Mouse (Mus musculus): ENCODE measurements at regions not wholly inside any gene's neighbourhood (a gene's known extent, or its start where the extent isn't known, plus 50 kb on each side); places are given as distances from the start of the nearest gene placed in this dataset.

DNA sequence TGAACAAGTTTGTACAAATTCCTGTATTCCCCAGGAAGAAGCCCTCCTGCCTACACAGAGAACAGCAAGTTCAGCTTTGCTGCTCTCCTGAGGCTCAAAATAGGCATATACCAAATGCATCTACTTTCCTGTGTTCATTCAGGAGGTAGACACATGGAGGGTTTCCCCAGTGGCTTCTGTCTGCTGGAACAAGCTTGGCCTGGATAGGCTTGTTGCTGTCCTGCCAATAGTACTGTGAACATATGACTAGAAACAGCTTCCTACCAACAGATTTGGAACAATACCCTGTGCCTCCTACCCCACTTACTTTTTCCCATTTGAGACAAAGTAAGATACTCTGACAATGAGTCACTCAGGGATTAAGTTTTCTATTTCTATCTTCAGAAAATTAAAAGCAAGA, 93.8 kb upstream of the Wdpcp start:
- DNase-seq, result no peak

DNA sequence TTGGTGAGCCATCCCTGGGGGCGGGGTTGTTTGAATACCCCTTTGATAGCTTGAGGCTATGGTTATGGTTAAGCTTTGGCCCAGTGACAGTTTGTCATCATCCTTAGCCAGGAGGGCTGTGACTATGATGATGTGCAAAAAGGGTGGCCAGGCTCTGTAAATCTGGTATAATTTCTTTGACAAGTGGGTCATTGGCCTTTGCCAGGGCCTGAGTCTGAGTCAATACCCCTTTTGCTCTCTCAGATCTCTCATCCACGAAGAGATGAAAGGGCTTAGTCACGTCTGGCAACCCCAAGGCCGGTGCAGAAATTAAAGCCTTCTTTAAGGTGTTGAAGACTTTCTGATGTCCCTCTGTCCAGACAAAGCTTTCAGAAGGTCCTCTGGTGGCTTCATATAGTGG, 99.7 kb upstream of the Ugp2 start:
- DNase-seq, result no peak

GRCm38 (mm10) chr11:21468465-21468864, 97.5 kb upstream of the Ugp2 start:
- DNase-seq, result peak in 1 of 2 experiments; percentile 5

DNA sequence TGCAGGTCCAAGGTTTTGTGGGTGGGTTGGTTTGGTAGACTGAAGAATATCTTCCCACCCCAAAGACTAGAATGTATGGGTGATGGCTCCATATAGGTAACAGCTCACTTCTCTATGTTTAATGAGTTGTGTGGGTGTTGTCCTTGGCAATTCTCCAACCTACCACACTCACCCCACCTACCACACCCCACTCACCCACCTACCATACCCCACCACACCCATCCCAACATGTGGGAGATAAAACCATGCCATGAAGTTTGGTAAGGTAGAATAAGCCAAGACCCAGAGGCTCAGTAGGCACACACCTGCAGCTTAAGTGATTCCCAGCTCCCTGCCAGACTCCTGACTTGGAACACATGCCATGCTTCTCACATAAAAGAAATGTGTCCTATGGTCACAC, 89.0 kb upstream of the Ugp2 start:
- no peak for DNase-seq

DNA sequence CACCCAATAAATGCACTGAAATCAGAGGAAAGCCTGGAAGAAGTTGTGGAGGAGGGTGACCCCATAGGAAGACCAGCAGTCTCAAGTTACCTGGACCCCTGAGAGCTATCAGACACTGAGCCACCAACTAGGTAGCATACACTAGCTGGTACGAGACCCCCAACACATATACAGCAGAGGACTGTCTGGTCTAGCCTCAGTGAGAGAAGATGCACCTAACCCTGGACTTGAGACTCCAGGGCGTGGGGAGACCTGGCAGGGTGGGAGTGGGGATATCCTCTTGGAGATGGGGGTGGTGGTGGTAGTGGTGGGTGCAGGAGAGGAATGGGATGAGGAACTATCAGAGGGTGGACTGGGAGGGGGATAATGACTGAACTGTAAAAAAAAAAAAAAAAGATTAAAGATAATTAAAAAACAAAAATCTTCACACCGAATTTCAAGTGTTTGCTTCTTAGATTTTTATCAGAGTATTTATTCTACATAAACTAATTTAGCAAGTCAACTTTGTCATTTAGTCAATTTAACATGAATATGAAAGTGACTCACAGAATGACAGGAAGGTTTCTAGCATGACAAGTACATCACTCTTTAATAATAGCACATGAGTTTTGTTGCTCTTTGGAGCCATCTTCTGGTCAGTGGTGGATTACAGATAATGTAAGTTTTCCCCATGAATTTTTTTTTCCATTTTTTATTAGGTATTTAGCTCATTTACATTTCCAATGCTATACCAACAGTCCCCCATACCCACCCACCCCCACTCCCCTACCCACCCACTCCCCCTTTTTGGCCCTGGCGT, 82.5 kb upstream of the Ugp2 start:
- DNase-seq, result peak in 1 of 2 experiments; percentile 36

GRCm38 (mm10) chr11:21433726-21434125, 62.7 kb upstream of the Ugp2 start:
- peak in 1 of 2 experiments; percentile 11 for DNase-seq

DNA sequence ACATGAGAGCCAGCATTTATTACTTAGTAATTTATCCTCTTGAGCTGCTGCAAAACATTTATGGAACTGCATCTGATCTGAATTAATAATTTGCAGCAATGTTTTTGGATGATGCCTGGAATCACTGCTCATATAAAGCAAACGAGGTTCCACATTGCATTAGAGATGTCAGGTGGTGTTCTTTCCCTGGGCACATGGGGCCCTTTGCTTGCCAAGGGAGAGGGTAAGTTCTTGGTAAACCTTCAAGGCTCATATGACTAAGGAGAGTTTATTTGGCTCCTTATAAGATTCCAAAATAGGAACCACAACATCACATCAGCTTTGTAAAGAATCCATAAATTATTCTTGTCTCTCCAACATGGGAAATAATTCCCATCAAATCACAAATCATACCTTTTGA, 59.0 kb upstream of the Ugp2 start:
- no peak for DNase-seq

DNA sequence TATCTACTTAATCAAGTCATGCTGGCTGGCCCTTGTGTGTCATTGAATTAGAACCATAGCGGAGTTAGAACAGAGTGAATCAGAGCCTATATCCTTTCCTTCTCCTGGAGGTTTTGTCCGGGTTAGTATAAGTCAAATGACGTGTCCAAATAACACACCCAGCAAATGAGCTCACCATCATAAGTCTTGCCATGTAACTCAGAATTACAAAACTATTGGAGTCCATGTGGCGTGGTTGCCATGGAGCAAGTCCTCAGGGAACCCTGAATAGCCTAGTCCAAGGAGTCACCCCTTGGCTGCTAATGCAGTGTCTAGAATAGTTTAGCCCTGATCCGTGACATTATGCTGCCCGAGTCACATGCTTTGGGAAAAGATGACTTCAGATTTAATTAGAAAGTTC, 57.7 kb upstream of the Ugp2 start:
- DNase-seq, result peak; percentile 26 to 43

- DNase-seq, result no peak
Observed at GRCm38 (mm10) chr11:21428013-21428317, 57.0 kb upstream of the Ugp2 start.

DNA sequence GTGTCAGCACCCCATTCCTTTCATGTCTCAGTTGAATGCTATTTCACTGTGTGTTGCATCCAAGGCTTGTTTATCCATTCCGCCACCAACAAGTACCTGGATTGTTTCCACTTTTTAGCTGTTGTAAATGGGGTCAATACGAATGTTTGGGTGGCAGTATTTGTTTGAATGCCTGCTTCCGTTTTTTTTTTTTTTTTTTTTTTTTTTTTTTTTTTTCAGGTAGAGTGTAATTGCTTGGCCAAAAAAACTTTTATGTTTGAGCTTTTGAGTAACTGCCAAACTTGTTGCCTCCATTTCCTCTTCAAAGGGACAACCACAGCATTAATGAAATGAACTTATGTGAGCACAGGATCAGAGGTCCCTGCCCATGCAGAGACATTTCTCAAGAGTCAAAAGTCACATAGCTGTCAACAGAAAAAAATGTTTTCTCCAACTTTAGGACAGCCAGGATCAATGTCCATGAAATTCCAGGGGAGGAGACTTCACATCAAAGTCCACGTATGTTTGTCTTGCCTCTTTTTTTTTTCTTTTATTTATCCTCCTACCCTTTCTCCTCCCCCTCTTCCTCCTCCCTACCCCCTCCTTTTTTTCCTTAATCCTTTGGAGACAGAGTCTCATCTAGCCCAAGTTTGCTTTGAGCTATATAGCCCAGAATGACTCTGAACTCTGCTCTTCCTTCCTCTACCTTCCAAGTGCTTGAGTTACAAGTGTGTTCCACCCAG, 56.5 kb upstream of the Ugp2 start:
- DNase-seq, result no peak

- DNase-seq, result peak in 1 of 2 experiments; percentile 9
Observed at GRCm38 (mm10) chr11:21425480-21426101, 54.6 kb upstream of the Ugp2 start.

DNA sequence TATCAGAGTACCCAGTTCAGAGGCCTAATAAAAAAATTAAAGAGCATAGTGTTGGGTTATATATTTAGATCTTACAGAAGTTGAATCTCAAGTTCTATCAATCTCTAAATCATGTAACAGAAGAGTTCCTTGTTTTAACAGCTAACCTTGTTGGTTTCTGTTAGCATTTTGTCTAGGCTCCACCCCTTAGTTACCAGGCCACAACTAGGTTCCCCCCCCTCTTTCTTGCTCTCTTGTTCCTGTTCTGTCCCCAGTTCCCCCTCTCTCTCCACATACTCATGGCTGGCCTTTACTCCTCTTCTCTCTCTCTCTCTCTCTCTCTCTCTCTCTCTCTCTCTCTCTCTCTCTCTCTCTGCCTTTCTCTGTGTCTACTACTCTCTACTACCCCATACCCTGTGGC, 53.3 kb upstream of the Ugp2 start:
- no peak for DNase-seq

DNA sequence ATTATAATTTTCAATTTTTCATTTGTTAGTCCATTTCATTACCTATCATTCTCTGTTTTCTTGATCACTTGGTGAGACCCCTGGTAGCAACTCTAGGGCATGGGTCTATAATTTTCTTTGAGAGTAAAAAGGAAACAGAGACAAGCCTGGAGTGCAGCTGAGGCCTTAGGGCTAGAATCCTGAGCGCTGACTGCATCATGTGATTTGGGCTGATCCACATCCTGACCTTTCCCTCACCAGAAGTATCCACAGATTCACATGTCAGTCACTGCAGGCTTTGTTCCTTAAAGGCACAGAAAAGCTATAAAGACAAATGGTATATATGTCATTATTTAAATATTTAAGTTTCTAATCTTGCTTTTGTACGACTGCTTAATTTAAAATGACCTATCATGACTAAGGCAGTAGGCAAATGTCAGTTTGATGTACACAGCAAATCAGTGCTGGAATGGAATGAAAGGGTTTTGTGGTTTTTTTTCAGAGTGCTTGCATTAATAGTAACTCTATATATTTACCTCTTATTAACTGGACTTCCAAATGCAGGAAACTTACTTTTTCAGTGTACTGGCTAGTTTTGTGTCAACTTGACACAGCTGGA, 51.4 kb upstream of the Ugp2 start:
- DNase-seq, result no peak
